Mouse (Mus musculus) left cerebral cortex, adult 11 months (tissue): Measurements from ENCODE around the gene Naa30.
A peak's percentile ranks its signal among the peaks of the same experiment; 100 is the strongest.
"Not testable (repeated sequence)": the region's sequence is repeated elsewhere in the genome, so short reads cannot be mapped to it uniquely, and the experiment has no call there.

Experiments used
- DNase-seq: peaks from one replicate; pipeline ENCODE4 v3.0.0; 2022; ENCODE audit warnings: low spot score

Gene Naa30

GRCm38 (mm10) chr14:49171867-49172581 lies at the start of gene Naa30:
TSS of gene Naa30 (plus strand) at chr14:49172226.
- DNase-seq = peak; percentile 93

DNA sequence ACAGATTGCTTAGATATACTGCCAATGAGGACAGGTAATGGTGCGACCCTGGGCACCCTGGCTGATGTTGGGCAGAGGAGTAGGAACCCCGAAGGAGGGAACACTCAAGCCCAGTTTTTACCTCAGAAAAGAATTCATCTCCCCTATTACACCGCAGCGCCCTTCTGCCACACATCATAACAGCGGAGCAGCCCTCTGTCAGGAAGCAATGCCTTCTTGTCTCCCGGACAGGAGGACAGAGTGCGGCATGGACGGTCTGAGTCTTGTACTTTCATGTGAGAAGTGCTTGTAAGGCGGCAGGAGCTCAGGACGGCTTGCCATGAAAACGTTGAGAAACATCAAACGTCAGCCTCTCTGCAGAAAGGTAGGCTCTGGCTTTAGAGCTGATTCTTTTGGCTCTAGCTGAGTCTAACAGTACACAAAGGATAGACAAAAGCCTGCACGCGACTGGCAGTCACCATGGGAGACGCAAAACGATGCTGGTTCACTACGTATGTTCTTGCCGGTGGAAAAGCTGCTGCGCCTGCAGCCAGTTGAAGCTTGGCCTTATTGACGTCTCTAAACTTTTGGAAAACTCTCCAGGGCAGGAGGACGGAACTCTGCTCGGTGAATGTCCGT lies 44.8 kb upstream of the Naa30 start:
- no peak for DNase-seq

DNA sequence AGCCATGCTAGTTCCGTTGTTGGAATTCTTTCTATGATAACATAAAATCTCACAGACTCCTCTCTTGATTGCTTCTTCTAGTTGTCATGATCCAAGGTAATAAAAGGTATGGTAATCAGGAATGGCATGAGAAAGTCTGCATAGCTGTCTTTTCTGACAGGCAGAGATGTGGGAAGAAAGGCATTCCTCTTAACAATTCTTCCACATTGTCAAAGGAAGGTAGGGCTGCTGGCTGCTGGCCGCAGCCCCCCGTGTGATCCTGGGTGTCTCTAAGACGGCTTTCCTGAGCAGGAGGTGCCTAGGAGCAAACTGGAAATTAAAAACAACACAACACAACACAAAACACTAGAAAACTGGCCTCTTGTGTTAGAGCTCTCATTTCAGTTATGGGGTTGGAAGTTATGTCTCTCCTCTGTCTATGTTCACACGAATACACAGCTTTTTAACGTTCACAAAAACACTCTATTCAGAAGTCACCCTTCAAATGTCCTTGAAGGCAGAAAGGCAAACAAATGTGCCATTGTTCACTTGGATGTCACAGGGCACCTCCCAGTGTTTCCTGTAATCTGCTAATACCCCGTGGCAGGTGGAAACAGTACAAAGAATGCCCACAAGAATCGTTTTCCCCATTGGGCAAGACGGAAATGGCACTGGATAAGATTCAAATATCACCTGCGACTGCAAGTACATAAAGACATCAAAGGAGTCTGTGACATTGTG lies 43.3 kb upstream of the Naa30 start:
- DNase-seq = no peak

- no peak for DNase-seq
Observed at GRCm38 (mm10) chr14:49132391-49132790, 39.6 kb upstream of the Naa30 start.

GRCm38 (mm10) chr14:49138171-49138570 lies 33.9 kb upstream of the Naa30 start:
- DNase-seq = no peak

- DNase-seq = no peak
Observed at GRCm38 (mm10) chr14:49140756-49141155, 31.3 kb upstream of the Naa30 start.

DNA sequence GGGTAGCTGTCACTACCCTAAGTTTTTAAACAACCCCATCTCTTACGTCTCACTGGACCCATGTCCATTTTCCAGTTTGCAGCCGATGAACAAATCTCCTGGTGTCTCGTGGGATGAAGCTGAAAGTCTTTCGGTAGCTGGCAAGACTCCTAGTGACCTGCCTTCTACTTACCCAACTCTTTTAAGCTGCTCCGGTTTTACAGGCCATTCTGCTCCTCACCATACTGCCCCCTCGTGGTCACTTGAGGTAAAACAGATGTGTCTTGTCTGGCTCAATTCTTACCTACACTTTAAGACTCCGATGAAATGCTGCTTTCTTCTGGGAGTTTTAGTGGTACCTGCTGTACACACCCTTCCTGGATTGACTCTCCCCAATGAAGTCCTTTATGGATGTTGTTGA lies 18.2 kb upstream of the Naa30 start:
- DNase-seq = no peak

- DNase-seq = no peak
Observed at GRCm38 (mm10) chr14:49155572-49155971, 16.5 kb upstream of the Naa30 start.

DNA sequence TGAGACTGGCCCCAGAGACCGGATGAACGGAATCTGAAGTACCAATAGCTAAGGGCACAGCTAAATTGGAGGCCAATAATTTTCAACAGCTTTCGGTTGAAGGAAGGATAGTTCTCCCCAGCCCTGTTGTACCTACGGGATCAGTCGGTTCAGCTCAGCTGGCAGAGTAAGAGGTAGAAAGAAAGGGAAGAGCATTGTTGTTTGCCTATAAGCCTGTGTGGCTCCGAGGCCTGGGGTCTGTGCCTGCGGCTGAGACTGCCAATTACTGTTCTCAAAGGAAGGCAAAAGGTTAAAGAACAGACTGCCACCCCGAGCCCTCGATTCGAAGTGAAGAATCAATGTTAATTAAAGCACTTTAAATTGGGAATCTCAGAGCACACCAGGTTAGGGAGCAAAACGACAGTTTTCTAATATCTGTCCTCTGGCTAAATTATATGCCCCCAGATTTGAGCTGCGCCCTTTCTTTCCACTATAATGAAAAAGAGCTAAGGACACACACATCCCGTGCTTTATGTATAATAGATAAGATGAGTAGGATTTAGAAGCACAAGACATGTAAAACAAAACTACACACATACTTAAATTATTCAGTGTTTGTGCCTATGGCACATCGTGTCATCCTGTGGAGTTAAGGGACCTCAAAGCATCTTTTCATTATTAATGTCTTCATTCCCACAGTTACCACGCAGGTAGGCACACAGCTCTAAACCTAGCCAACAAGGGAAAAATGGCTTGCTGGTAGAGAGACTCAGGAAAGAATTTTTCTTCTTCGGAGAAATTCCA lies 13.7 kb upstream of the Naa30 start:
- DNase-seq = no peak

DNA sequence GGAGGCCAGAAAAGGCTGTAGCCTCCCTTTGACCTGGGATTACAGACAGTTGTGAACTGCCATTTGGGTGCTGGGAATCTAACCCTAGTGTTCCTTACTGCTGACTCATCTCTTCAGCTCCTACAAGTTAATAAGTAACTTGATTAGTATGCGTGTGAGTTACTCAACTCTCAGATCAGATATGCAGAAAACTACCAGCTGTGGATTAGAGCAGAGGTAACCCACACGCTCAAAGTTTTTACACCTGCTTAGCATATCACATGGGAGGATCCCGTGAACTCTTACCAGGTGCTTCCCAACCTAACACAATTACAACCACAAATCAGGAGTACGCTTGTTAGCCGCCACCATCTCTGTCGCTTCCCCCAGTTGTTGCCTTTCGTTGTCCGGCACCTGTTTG lies 740 bp upstream of the Naa30 start:
- no peak for DNase-seq

GRCm38 (mm10) chr14:49172582-49172988 lies 559 bp downstream of the Naa30 start:
- peak; percentile 29 for DNase-seq

DNA sequence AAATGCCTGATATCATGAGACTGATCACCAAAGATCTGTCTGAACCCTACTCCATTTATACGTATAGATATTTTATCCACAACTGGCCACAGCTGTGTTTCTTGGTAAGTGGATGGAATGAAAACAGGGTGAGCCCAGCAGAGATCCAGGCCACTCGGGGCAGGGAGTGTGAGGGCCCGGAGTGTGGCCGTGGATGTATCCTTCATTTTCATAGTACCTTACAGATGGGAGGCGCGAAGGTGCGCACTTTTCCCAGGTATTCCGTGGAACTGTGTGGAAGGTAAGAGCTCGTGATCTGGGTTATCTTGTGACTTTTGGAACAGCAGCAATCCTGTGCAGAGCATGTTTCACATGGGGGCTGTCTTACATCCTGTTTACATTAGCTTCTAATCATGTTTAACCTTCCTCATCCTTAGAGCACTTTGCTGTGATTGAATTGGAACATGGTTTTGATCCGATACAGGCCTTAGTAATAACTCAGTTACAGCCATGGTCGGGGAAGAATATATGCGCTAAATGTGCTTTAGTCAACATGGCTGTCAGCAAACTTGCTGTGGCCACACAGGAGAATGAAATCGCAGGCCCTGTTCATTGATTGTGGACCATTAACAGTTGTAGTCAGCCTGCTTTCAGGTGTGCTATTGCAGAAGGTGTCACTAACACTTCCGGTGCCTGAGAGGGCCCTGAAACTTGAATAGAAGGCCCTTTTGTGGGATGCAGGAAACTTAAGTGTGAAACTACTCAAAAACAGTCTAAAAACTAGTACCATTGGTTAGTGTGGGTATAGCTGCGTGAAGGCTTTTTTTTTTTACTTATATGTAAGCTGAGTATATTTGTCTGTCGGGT lies 1.5 kb downstream of the Naa30 start:
- no peak for DNase-seq

GRCm38 (mm10) chr14:49179736-49180135 lies 7.7 kb downstream of the Naa30 start:
- no peak for DNase-seq

DNA sequence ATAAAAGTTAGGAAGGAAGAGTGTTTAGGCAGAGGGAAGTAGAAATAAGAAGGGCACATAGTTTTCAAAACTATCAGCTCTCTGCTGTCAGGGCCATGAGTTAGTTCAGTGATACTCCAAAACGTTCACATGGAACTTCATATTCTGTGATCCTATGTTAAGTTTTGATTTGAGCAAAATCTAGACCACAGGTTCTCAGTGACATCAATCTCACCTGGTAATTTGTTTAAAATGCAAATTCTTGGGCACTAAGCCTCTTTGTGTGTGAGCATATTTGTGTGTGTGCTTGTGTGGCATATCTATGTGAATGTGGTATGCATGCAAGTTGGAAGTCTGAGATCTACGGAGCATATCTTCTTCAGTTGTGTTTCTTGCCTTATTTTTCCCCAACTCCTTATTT lies 14.2 kb downstream of the Naa30 start:
- DNase-seq = no peak

GRCm38 (mm10) chr14:49197031-49197527 lies 25.1 kb downstream of the Naa30 start:
- no peak for DNase-seq

GRCm38 (mm10) chr14:49201073-49201778 lies 29.2 kb downstream of the Naa30 start:
- no peak for DNase-seq

DNA sequence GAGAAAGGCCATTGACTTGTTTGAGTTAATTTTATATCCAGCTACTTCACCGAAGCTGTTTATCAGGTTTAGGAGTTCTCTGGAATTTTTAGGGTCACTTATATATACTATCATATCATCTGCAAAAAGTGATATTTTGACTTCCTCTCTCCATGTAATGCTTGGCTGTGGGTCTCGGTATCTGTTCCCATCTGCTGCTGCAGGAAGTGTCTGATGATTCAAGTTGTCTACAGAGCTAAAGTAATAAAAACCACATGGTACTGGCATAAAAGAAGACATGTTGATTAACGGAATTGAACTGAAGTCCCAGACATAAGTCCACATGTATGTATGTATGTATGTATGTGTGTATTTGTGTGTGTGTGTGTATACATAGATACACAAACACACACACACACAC lies 38.2 kb downstream of the Naa30 start:
- DNase-seq = not testable (repeated sequence)

- no peak for DNase-seq
Observed at GRCm38 (mm10) chr14:49218677-49219076, 46.7 kb downstream of the Naa30 start.

- not testable (repeated sequence) for DNase-seq
Observed at GRCm38 (mm10) chr14:49219466-49220022, 47.5 kb downstream of the Naa30 start.

DNA sequence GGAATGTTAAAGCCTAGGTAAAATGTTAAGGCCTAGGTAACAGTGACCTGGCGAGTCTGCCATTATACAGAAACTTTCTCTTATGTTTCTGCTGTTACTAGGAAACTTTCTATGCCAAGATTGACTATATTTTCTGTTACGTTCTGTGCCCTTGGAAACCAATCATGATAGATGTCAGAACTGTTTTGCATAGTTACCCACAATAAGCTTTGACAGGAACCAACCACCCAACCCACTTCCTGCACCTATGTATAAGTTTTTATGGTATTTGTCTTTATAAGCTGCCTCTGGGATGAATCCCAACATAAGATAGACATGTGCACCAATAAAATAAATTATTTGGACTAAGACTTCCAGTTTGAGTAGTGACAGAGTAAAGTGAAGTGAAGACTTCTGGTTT lies 49.7 kb downstream of the Naa30 start:
- no peak for DNase-seq
